Mouse (Mus musculus) cortical plate, adult 2 months (tissue): ENCODE results near the gene Rab3gap2.

Source experiments
- CTCF ChIP-seq: fragments of 200-500 bp; IDR thresholded peaks from 2 replicates; pipeline ENCODE4 v1.5.1; 2011; ENCODE audit warnings: mild to moderate bottlenecking, control low read depth, low read length; ENCODE audit not compliant: insufficient read depth; ENCODE audit errors: extremely low read depth
- POLR2A ChIP-seq: fragments of 200-500 bp; IDR thresholded peaks from 2 replicates; pipeline ENCODE4 v1.6.1; 2011; ENCODE audit warnings: mild to moderate bottlenecking, low read length, control low read depth; ENCODE audit not compliant: insufficient read depth; ENCODE audit errors: extremely low read depth

DNA sequence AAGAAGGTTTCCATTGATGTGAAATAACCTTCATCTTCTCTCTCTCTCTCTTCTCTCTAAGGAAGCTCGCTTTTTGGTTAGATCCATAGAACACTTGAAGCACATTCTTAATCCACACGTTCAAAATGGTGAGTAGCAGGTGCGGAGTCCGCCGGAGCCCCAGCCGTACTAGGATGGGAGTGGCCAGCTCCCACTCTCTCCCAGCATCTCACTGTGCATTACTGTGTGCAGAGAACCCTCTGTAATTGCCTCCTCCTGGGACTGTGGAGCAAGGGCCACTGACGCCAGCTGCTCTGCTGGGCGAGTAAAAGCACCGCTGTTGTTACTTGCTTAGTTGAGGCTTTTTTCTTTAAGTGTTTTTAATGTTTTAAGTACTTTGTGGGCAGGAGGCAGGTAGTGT lies 67.5 kb downstream of the Rab3gap2 start:
- TF ChIP-seq CTCF (no peak), POLR2A (no peak)
